ENCODE assay signal across 7 mouse cellular contexts in genomic region chr16:11983106-11983615, GRCm38 (mm10). TPM values are rescaled to one million over a fixed set of nuclear protein-coding genes. Genes with fewer than 3 reads are reported as not detected.
A peak's percentile ranks its signal among the peaks of the same experiment; 100 is the strongest.
DNase-seq lines count a peak whose midpoint lies in the region; ATAC-seq and TF ChIP-seq lines count a peak whose summit lies in the region.

No protein-coding gene starts in this region.

- no peaks in the 10 kb centered on the region for H3K9me3 ChIP-seq in lung, postnatal 0 days (ENCODE audit: low read length)
- no peaks in the 10 kb centered on the region for H3K9me3 ChIP-seq in heart, embryonic 12.5 days (replicated peaks)
- H3K9me3 ChIP-seq in limb, embryonic 13.5 days: no peaks in the 10 kb centered on the region

- no peak for ATAC-seq in lung, postnatal 0 days
- 0 out of 2 replicates have a peak, but pooled peaks have one; percentile 22 for ATAC-seq in heart, embryonic 12.5 days (ENCODE audit: insufficient number of reproducible peaks, low FRiP score)
- ATAC-seq in limb, embryonic 13.5 days (ENCODE audit: low FRiP score, low read depth): no peak

- H3K9ac ChIP-seq in lung, postnatal 0 days (replicated peaks; ENCODE audit: low read depth): no peak overlapping the region
- no peak overlapping the region for H3K9ac ChIP-seq in heart, embryonic 12.5 days
- peak overlapping the region; percentile 31 for H3K9ac ChIP-seq in limb, embryonic 13.5 days

- H3K27me3 ChIP-seq in lung, postnatal 0 days (replicated peaks; ENCODE audit: insufficient read depth, low read length): peaks cover 44% of the 10 kb centered on the region
- peaks cover 96% of the 10 kb centered on the region for H3K27me3 ChIP-seq in heart, embryonic 12.5 days (replicated peaks)
- peaks cover 92% of the 10 kb centered on the region for H3K27me3 ChIP-seq in limb, embryonic 13.5 days

- H3K4me1 ChIP-seq in lung, postnatal 0 days (ENCODE audit: insufficient read depth, low read depth, low read length): 0 out of 2 replicates have a peak, but pooled peaks cover 3% of the 10 kb centered on the region
- peaks cover 3% of the 10 kb centered on the region for H3K4me1 ChIP-seq in lung, adult 2 months (ENCODE audit: control insufficient read depth, insufficient read depth, low read length)
- H3K4me1 ChIP-seq in cortical plate, adult 2 months (ENCODE audit: control insufficient read depth, insufficient read depth, low read length): no peaks in the 10 kb centered on the region; the same call in 1 of the 2 replicates
- H3K4me1 ChIP-seq in heart, embryonic 12.5 days (replicated peaks): peaks cover 15% of the 10 kb centered on the region
- H3K4me1 ChIP-seq in limb, embryonic 13.5 days: peaks cover 16% of the 10 kb centered on the region

- H3K27ac ChIP-seq in lung, postnatal 0 days (ENCODE audit: low read length): no peak overlapping the region
- peak overlapping the region; percentile 13 for H3K27ac ChIP-seq in cortical plate, adult 2 months (ENCODE audit: insufficient read depth, low read length)
- no peak overlapping the region for H3K27ac ChIP-seq in heart, embryonic 12.5 days (ENCODE audit: poor library complexity, severe bottlenecking)
- H3K27ac ChIP-seq in limb, embryonic 13.5 days: no peak overlapping the region

- TF ChIP-seq POLR2A in lung, adult 2 months (IDR thresholded peaks at IDR 0.05; ENCODE audit: borderline replicate concordance, extremely low read depth, low read depth, low read length): no peak
- TF ChIP-seq POLR2A in cortical plate, adult 2 months (IDR thresholded peaks at IDR 0.05; ENCODE audit: extremely low read depth, insufficient read depth, low read length): 0 out of 2 replicates have a peak, but pooled peaks have one; percentile 15

- 0 out of 2 replicates have a peak, but pooled peaks have one; percentile 12 for TF ChIP-seq CTCF in lung, postnatal 0 days (IDR thresholded peaks at IDR 0.05)
- TF ChIP-seq CTCF in lung, adult 2 months (IDR thresholded peaks at IDR 0.05; ENCODE audit: insufficient read depth, low read length): no peak
- TF ChIP-seq CTCF in cortical plate, adult 2 months (IDR thresholded peaks at IDR 0.05; ENCODE audit: extremely low read depth, insufficient read depth, low read length): no peak

- H3K4me2 ChIP-seq in lung, postnatal 0 days (replicated peaks; ENCODE audit: low read depth, low read length): peak overlapping the region; percentile 85
- peak overlapping the region; percentile 99 for H3K4me2 ChIP-seq in heart, embryonic 12.5 days
- H3K4me2 ChIP-seq in limb, embryonic 13.5 days (replicated peaks): peak overlapping the region; percentile 96

- H3K4me3 ChIP-seq in lung, postnatal 0 days (ENCODE audit: low read depth, low read length): peak overlapping the region; percentile 46
- no peak overlapping the region for H3K4me3 ChIP-seq in lung, adult 2 months (replicated peaks; ENCODE audit: extremely low read depth, low read depth, low read length)
- H3K4me3 ChIP-seq in cortical plate, adult 2 months (ENCODE audit: insufficient read depth, low read length): peak overlapping the region; percentile 97
- peak overlapping the region; percentile 63 for H3K4me3 ChIP-seq in heart, embryonic 12.5 days
- H3K4me3 ChIP-seq in limb, embryonic 13.5 days: peak overlapping the region; percentile 60

- 5% methylated on average over 17 of the region's 25 CpGs for WGBS in lung, postnatal 0 days
- 7% methylated on average over 25 of the region's 25 CpGs for WGBS in lung, adult 2 months
- WGBS in heart, embryonic 12.5 days: under 1% methylated on average over 25 of the region's 25 CpGs
- under 1% methylated on average over 24 of the region's 25 CpGs for WGBS in limb, embryonic 13.5 days

- H3K36me3 ChIP-seq in lung, postnatal 0 days (ENCODE audit: insufficient read depth, low read length): no peaks in the 10 kb centered on the region
- H3K36me3 ChIP-seq in heart, embryonic 12.5 days: no peaks in the 10 kb centered on the region
- H3K36me3 ChIP-seq in limb, embryonic 13.5 days: no peaks in the 10 kb centered on the region

- TF ChIP-seq EP300 in lung, postnatal 0 days (IDR thresholded peaks at IDR 0.05): no peak

- DNase-seq in lung, postnatal 0 days (ENCODE audit: low spot score): no peak
- no peak for DNase-seq in lung, adult 2 months
- peak; percentile 66 to 70 for DNase-seq in right cerebral cortex, adult 2 months (ENCODE audit: low spot score in 2 of 2)
- DNase-seq in thymus, adult 18-20 months: no peak

RNA-seq across cellular contexts. Expression of gene Shisa9, which starts 0.8 kb away (rescaled TPM):
- 1.3 and 1.5 TPM in 2 replicates for polyA plus RNA-seq in lung, postnatal 0 days (2015; fragmentation: Nextera tagmentation; extraction: Ambion mirVana)
- polyA plus RNA-seq in lung, adult 2 months (2012; rRNA removed): 0.70 and 0.86 TPM in 2 replicates
- 31.2 and 36.4 TPM in 2 replicates for polyA plus RNA-seq in cortical plate, adult 2 months (2012; rRNA removed)
- 0.27 and 0.59 TPM in 2 replicates for polyA plus RNA-seq in heart, embryonic 12.5 days (2016; fragmentation: Nextera tagmentation; extraction: Ambion mirVana)
- polyA plus RNA-seq in limb, embryonic 13.5 days (2015; fragmentation: Nextera tagmentation; extraction: Ambion mirVana): 0.97 and 1.1 TPM in 2 replicates

Comparison
In these comparisons a context has a peak if more than half of its experiments do, and no peak if none do; other contexts are left out.
1. DNase-seq: peak in right cerebral cortex, adult 2 months (2 of 2); none in lung, postnatal 0 days (single experiment), lung, adult 2 months (single experiment) and thymus, adult 18-20 months (0 of 2).
2. RNA of gene Shisa9, which starts 0.8 kb away (polyA plus RNA-seq): 31.2 to 36.4 TPM in cortical plate, adult 2 months; 1.3 to 1.5 TPM in lung, postnatal 0 days, 0.97 to 1.1 TPM in limb, embryonic 13.5 days, 0.70 to 0.86 TPM in lung, adult 2 months and 0.27 to 0.59 TPM in heart, embryonic 12.5 days; every median in the first group is over 10 times any median in the second.
3. Peak in every context shown above with its lines, with median percentiles within 50 percentile points of each other: H3K4me2 ChIP-seq.